Mouse (Mus musculus) layer of hippocampus, postnatal 25 days (tissue): ENCODE data around the gene Cgnl1. TPM values are rescaled to one million over a fixed set of nuclear protein-coding genes. Genes with fewer than 3 reads are reported as not detected.
"Not testable (repeated sequence)": the region's sequence is repeated elsewhere in the genome, so short reads cannot be mapped to it uniquely, and the experiment has no call there.

Experiments used
- DNase-seq, 2 experiments: peaks; one replicate each; pipeline ENCODE4 v3.0.0; 2022; ENCODE audit warnings: mixed read lengths in 2 of 2, low spot score in 1 of 2; ENCODE audit errors: extremely low spot score in 1 of 2
- total RNA-seq, 2 experiments: library from RNA; stranded (reverse); gene quantifications; 2 replicates each; pipeline ENCODE4 v1.2.3; 2021

The Cgnl1 gene
- total RNA-seq, 2 experiments from 2014 or later: 6.0 to 7.7 TPM

GRCm38 (mm10) chr9:71635627-71636026, 135.8 kb downstream of the Cgnl1 start:
- DNase-seq: no peak

- DNase-seq: no peak
These were observed 136.5 kb downstream of the Cgnl1 start for GRCm38 (mm10) chr9:71634916-71635315.

- no peak for DNase-seq
These were observed 142.5 kb downstream of the Cgnl1 start for GRCm38 (mm10) chr9:71628921-71629320.

GRCm38 (mm10) chr9:71628286-71628685, 143.1 kb downstream of the Cgnl1 start:
- no peak for DNase-seq

- no peak for DNase-seq
These were observed 145.4 kb downstream of the Cgnl1 start for GRCm38 (mm10) chr9:71625961-71626360.

- DNase-seq: peak; percentile 37 to 73
These were observed 146.5 kb downstream of the Cgnl1 start for GRCm38 (mm10) chr9:71624793-71625495.

- no peak for DNase-seq
These were observed 147.4 kb downstream of the Cgnl1 start for GRCm38 (mm10) chr9:71623871-71624569.

- DNase-seq: no peak
These were observed 148.8 kb downstream of the Cgnl1 start for GRCm38 (mm10) chr9:71622593-71622992.

GRCm38 (mm10) chr9:71621968-71622367, 149.4 kb downstream of the Cgnl1 start:
- no peak for DNase-seq

GRCm38 (mm10) chr9:71620116-71620515, 151.3 kb downstream of the Cgnl1 start:
- DNase-seq: not testable (repeated sequence)

- peak in 1 of 2 experiments; percentile 52 for DNase-seq
These were observed 154.0 kb downstream of the Cgnl1 start for GRCm38 (mm10) chr9:71617363-71617762.

GRCm38 (mm10) chr9:71616185-71616584, 155.2 kb downstream of the Cgnl1 start:
- DNase-seq: peak; percentile 72 to 92

- DNase-seq: peak in 1 of 2 experiments; percentile 41
These were observed 156.8 kb downstream of the Cgnl1 start for GRCm38 (mm10) chr9:71614643-71615042.

GRCm38 (mm10) chr9:71612981-71613380, 158.4 kb downstream of the Cgnl1 start:
- no peak for DNase-seq

GRCm38 (mm10) chr9:71611876-71612275, 159.5 kb downstream of the Cgnl1 start:
- DNase-seq: no peak

GRCm38 (mm10) chr9:71609010-71609409, 162.4 kb downstream of the Cgnl1 start:
- no peak for DNase-seq

GRCm38 (mm10) chr9:71606296-71607057, 164.9 kb downstream of the Cgnl1 start:
- no peak for DNase-seq

- DNase-seq: no peak
These were observed 166.3 kb downstream of the Cgnl1 start for GRCm38 (mm10) chr9:71604914-71605635.

- DNase-seq: no peak
These were observed 171.5 kb downstream of the Cgnl1 start for GRCm38 (mm10) chr9:71599861-71600260.

- DNase-seq: no peak
These were observed 174.5 kb downstream of the Cgnl1 start for GRCm38 (mm10) chr9:71596888-71597287.
